ENCODE assay signal across 8 mouse cellular contexts in genomic region chr3:51277201-51278150, GRCm38 (mm10). TPM values are rescaled to one million over a fixed set of nuclear protein-coding genes. Genes with fewer than 3 reads are reported as not detected.
DNase-seq lines count a peak whose midpoint lies in the region; ATAC-seq and TF ChIP-seq lines count a peak whose summit lies in the region.

No protein-coding gene starts in this region.

- intact Hi-C loops in heart, adult 2 months (cut with DNase I), result no loop called here

- H3K36me3 ChIP-seq in embryonic facial prominence, embryonic 13.5 days, result no peaks in the 10 kb centered on the region
- peaks cover 8% of the 10 kb centered on the region for H3K36me3 ChIP-seq in heart, adult 2 months (ENCODE audit: control insufficient read depth, insufficient read depth, low read length)
- 0 out of 2 replicates have a peak, but pooled peaks cover 4% of the 10 kb centered on the region for H3K36me3 ChIP-seq in limb, embryonic 12.5 days
- no peaks in the 10 kb centered on the region for H3K36me3 ChIP-seq in midbrain, embryonic 14.5 days (ENCODE audit: control insufficient read depth, insufficient read depth, low read length)

- TF ChIP-seq CTCF in heart, adult 2 months (IDR thresholded peaks at IDR 0.05), result peak; percentile 28

- H3K4me3 ChIP-seq in embryonic facial prominence, embryonic 13.5 days, result peak overlapping the region; percentile 99
- peak overlapping the region; percentile 94 for H3K4me3 ChIP-seq in heart, adult 2 months
- peak overlapping the region; percentile 99 for H3K4me3 ChIP-seq in limb, embryonic 12.5 days (replicated peaks)
- peak overlapping the region; percentile 96 for H3K4me3 ChIP-seq in midbrain, embryonic 14.5 days (replicated peaks; ENCODE audit: low read depth, low read length)

- WGBS in embryonic facial prominence, embryonic 13.5 days, result under 1% methylated on average over 75 of the region's 75 CpGs
- WGBS in heart, adult 2 months, result under 1% methylated on average over 75 of the region's 75 CpGs
- under 1% methylated on average over 75 of the region's 75 CpGs for WGBS in limb, embryonic 12.5 days
- under 1% methylated on average over 74 of the region's 75 CpGs for WGBS in midbrain, embryonic 14.5 days

- peak overlapping the region; percentile 94 for H3K9ac ChIP-seq in embryonic facial prominence, embryonic 13.5 days
- peak overlapping the region; percentile 98 for H3K9ac ChIP-seq in heart, adult 2 months (ENCODE audit: low read depth, low read length)
- H3K9ac ChIP-seq in limb, embryonic 12.5 days (replicated peaks), result peak overlapping the region; percentile 92
- H3K9ac ChIP-seq in midbrain, embryonic 14.5 days (replicated peaks; ENCODE audit: low read length), result peak overlapping the region; percentile 79

- H3K4me2 ChIP-seq in embryonic facial prominence, embryonic 13.5 days, result peak overlapping the region; percentile 69
- H3K4me2 ChIP-seq in limb, embryonic 12.5 days, result peak overlapping the region; percentile 71
- peak overlapping the region; percentile 79 for H3K4me2 ChIP-seq in midbrain, embryonic 14.5 days (ENCODE audit: low read length)

- DNase-seq in 3T3-L1 (ENCODE audit: low read depth, low spot score), result peak; percentile 86
- peak; percentile 89 to 90 for DNase-seq in adrenal gland, postnatal 36 days
- peak; percentile 87 to 91 for DNase-seq in heart, adult 2 months
- DNase-seq in kidney, adult 8-10 months, result peak; percentile 83 to 84
- DNase-seq in midbrain, embryonic 14.5 days, result peak; percentile 90
- peak; percentile 70 for DNase-seq in spleen, adult 12 weeks (ENCODE audit: low spot score)

- ATAC-seq in embryonic facial prominence, embryonic 13.5 days (ENCODE audit: insufficient number of reproducible peaks, insufficient read depth, low FRiP score, low TSS enrichment, low read depth), result peak; percentile 67
- ATAC-seq in limb, embryonic 12.5 days (ENCODE audit: insufficient number of reproducible peaks, insufficient read depth, low FRiP score, low TSS enrichment, low read depth), result peak; percentile 35
- peak; percentile 62 for ATAC-seq in midbrain, embryonic 14.5 days (ENCODE audit: low FRiP score, low TSS enrichment)

- no peaks in the 10 kb centered on the region for H3K27me3 ChIP-seq in embryonic facial prominence, embryonic 13.5 days
- H3K27me3 ChIP-seq in heart, adult 2 months (ENCODE audit: control insufficient read depth, insufficient read depth, low read length), result no peaks in the 10 kb centered on the region
- H3K27me3 ChIP-seq in limb, embryonic 12.5 days, result no peaks in the 10 kb centered on the region
- H3K27me3 ChIP-seq in midbrain, embryonic 14.5 days (ENCODE audit: control insufficient read depth, insufficient read depth, low read length), result no peaks in the 10 kb centered on the region

- H3K9me3 ChIP-seq in embryonic facial prominence, embryonic 13.5 days, result no peaks in the 10 kb centered on the region
- H3K9me3 ChIP-seq in limb, embryonic 12.5 days, result no peaks in the 10 kb centered on the region
- H3K9me3 ChIP-seq in midbrain, embryonic 14.5 days (ENCODE audit: control insufficient read depth, low read length), result no peaks in the 10 kb centered on the region

- 0 out of 2 replicates have a peak, but pooled peaks have one; percentile 9 for TF ChIP-seq EP300 in heart, adult 2 months (IDR thresholded peaks at IDR 0.05; ENCODE audit: insufficient read depth, low read depth, low read length)

- peaks cover 7% of the 10 kb centered on the region for H3K4me1 ChIP-seq in embryonic facial prominence, embryonic 13.5 days
- H3K4me1 ChIP-seq in heart, adult 2 months (ENCODE audit: control insufficient read depth, insufficient read depth, low read length), result peaks cover 6% of the 10 kb centered on the region
- peaks cover 14% of the 10 kb centered on the region for H3K4me1 ChIP-seq in limb, embryonic 12.5 days (replicated peaks)
- H3K4me1 ChIP-seq in midbrain, embryonic 14.5 days (ENCODE audit: control insufficient read depth, insufficient read depth, low read length), result peaks cover 17% of the 10 kb centered on the region

- peaks cover 4% of the 10 kb centered on the region for H3K79me2 ChIP-seq in heart, adult 2 months (replicated peaks; ENCODE audit: control insufficient read depth, insufficient read depth, low read length)

- peak; percentile 54 for TF ChIP-seq POLR2A in heart, adult 2 months (IDR thresholded peaks at IDR 0.05; ENCODE audit: insufficient read depth, low read depth, low read length)

- peak overlapping the region; percentile 99 for H3K27ac ChIP-seq in embryonic facial prominence, embryonic 13.5 days
- H3K27ac ChIP-seq in heart, adult 2 months, result peak overlapping the region; percentile 99
- peak overlapping the region; percentile 98 for H3K27ac ChIP-seq in limb, embryonic 12.5 days
- H3K27ac ChIP-seq in midbrain, embryonic 14.5 days (replicated peaks; ENCODE audit: low read depth, low read length), result peak overlapping the region; percentile 92

RNA-seq across cellular contexts. Expression of gene Noct, which starts 53.2 kb away (rescaled TPM):
- 10 to 100 TPM; 18.4 to 31.1 TPM for total RNA-seq in adrenal gland, postnatal 36 days (2021)
- 9.6 and 9.9 TPM in 2 replicates for polyA plus RNA-seq in embryonic facial prominence, embryonic 13.5 days (2015; fragmentation: Nextera tagmentation; extraction: Ambion mirVana)
- total RNA-seq in heart, adult 2 months (2021), result 10 to 100 TPM; 39.4 to 45.1 TPM
- polyA plus RNA-seq in heart, adult 2 months (2012; rRNA removed), result 23.2 and 28.9 TPM in 2 replicates
- polyA plus RNA-seq in limb, embryonic 12.5 days (2016; fragmentation: Nextera tagmentation; extraction: Ambion mirVana), result 14.8 and 15.4 TPM in 2 replicates
- polyA plus RNA-seq in midbrain, embryonic 14.5 days (2014; fragmentation: Nextera tagmentation; extraction: Ambion mirVana), result 27.9 and 31.7 TPM in 2 replicates

Comparison
In these comparisons a context has a peak if more than half of its experiments do, and no peak if none do; other contexts are left out.
1. Peak in every context shown above with its lines: DNase-seq, ATAC-seq, H3K4me3 ChIP-seq and H3K27ac ChIP-seq.